Mouse (Mus musculus) neural tube, embryonic 12.5 days (tissue): Measurements from ENCODE around the gene E2f4. TPM values are rescaled to one million over a fixed set of nuclear protein-coding genes. Genes with fewer than 3 reads are reported as not detected.
A peak's percentile ranks its signal among the peaks of the same experiment; 100 is the strongest.

ENCODE experiments used
- ATAC-seq: fragments of 200-750 bp; cut with Nextera tagmentation; 2 replicates; pipeline ENCODE4 v1.8.0; 2017; ENCODE audit warnings: low read depth, mild to moderate bottlenecking, moderate TSS enrichment, moderate library complexity; ENCODE audit not compliant: low FRiP score
- H3K27ac ChIP-seq: fragments of 300-500 bp; sonication (generic); 2 replicates; pipeline ENCODE4 v1.5.1; 2016
- H3K27me3 ChIP-seq: fragments of 300-500 bp; sonication (generic); replicated peaks from 2 replicates; pipeline ENCODE4 v1.6.1; 2016; ENCODE audit warnings: mild to moderate bottlenecking
- H3K36me3 ChIP-seq: fragments of 300-500 bp; sonication (generic); 2 replicates; pipeline ENCODE4 v1.6.1; 2016; ENCODE audit warnings: mild to moderate bottlenecking
- H3K4me1 ChIP-seq: fragments of 300-500 bp; sonication (generic); 2 replicates; pipeline ENCODE4 v1.6.1; 2016
- H3K4me2 ChIP-seq: fragments of 300-500 bp; sonication (generic); replicated peaks from 2 replicates; pipeline ENCODE4 v1.6.1; 2016; ENCODE audit warnings: mild to moderate bottlenecking
- H3K4me3 ChIP-seq: fragments of 300-500 bp; sonication (generic); 2 replicates; pipeline ENCODE4 v1.5.1; 2016
- H3K9ac ChIP-seq: fragments of 300-500 bp; sonication (generic); 2 replicates; pipeline ENCODE4 v1.6.1; 2016; ENCODE audit warnings: mild to moderate bottlenecking
- H3K9me3 ChIP-seq: fragments of 300-500 bp; sonication (generic); 2 replicates; pipeline ENCODE4 v1.6.1; 2016; ENCODE audit warnings: mild to moderate bottlenecking
- WGBS: fragments of 180-500 bp; shearing (Covaris S2); methylation state at CpG from one replicate; pipeline ENCODE4 v1.1.7; 2016; 5-methylcytosine and 5-hydroxymethylcytosine counted together
- polyA plus RNA-seq: library from polyadenylated mRNA; unstranded; fragments of >200 nt; fragmentation: Nextera tagmentation; extraction: Ambion mirVana; gene quantifications from 2 replicates; pipeline ENCODE4 v1.2.1, GENCODE M21; 2016

Gene E2f4
- polyA plus RNA-seq, 1 experiment from 2014 or later, result 75.6 TPM

- no peak for ATAC-seq
Observed at GRCm38 (mm10) chr8:105336373-105337130, 39.1 kb downstream of the E2f4 start.

GRCm38 (mm10) chr8:105338992-105339391 lies 41.5 kb downstream of the E2f4 start:
- 56% methylated on average over 4 of the region's 4 CpGs for WGBS
- Histone ChIP-seq H3K4me2 (no peak overlapping the region), H3K9ac (no peak overlapping the region), H3K9me3 (no peaks in the 10 kb centered on the region), H3K27me3 (no peaks in the 10 kb centered on the region), H3K27ac (no peak overlapping the region), H3K4me3 (no peak overlapping the region), H3K36me3 (peaks cover 14% of the 10 kb centered on the region), H3K4me1 (no peaks in the 10 kb centered on the region)
- no peak for ATAC-seq

More at GRCm38 (mm10) chr8:105336373-105337130, 39.1 kb downstream of the E2f4 start:
- no peak overlapping the region for H3K27ac ChIP-seq
- no peak overlapping the region for H3K9ac ChIP-seq
- no peaks in the 10 kb centered on the region for H3K9me3 ChIP-seq
- 46% methylated on average over 32 of the region's 32 CpGs for WGBS
- H3K4me2 ChIP-seq, result no peak overlapping the region; the same call in 1 of the 2 replicates
- no peaks in the 10 kb centered on the region for H3K27me3 ChIP-seq
- no peak overlapping the region for H3K4me3 ChIP-seq
- H3K4me1 ChIP-seq, result no peaks in the 10 kb centered on the region
- H3K36me3 ChIP-seq, result peaks cover 28% of the 10 kb centered on the region

- Histone ChIP-seq H3K4me3 (no peak overlapping the region), H3K27me3 (no peaks in the 10 kb centered on the region), H3K27ac (no peak overlapping the region), H3K36me3 (peaks cover 5% of the 10 kb centered on the region; the same call in 1 of the 2 replicates), H3K4me2 (no peak overlapping the region), H3K9ac (no peak overlapping the region), H3K4me1 (no peaks in the 10 kb centered on the region), H3K9me3 (no peaks in the 10 kb centered on the region)
- ATAC-seq, result no peak
- 88% methylated on average over 6 of the region's 6 CpGs for WGBS
Observed at GRCm38 (mm10) chr8:105339886-105340635, 42.6 kb downstream of the E2f4 start.

- Histone ChIP-seq H3K27ac (no peak overlapping the region), H3K4me2 (no peak overlapping the region), H3K9ac (no peak overlapping the region), H3K36me3 (peaks cover 1% of the 10 kb centered on the region; the same call in 1 of the 2 replicates), H3K4me1 (peaks cover 6% of the 10 kb centered on the region), H3K4me3 (no peak overlapping the region), H3K9me3 (no peaks in the 10 kb centered on the region), H3K27me3 (peaks cover 4% of the 10 kb centered on the region; the same call in 1 of the 2 replicates)
- WGBS, result 59% methylated on average over 8 of the region's 8 CpGs
- ATAC-seq, result no peak
Observed at GRCm38 (mm10) chr8:105341399-105341798, 43.9 kb downstream of the E2f4 start.

- WGBS, result 70% methylated on average over 4 of the region's 4 CpGs
- Histone ChIP-seq H3K9ac (no peak overlapping the region), H3K4me3 (no peak overlapping the region), H3K4me1 (peaks cover 19% of the 10 kb centered on the region), H3K36me3 (no peaks in the 10 kb centered on the region), H3K4me2 (no peak overlapping the region), H3K9me3 (no peaks in the 10 kb centered on the region), H3K27me3 (peaks cover 13% of the 10 kb centered on the region; the same call in 1 of the 2 replicates), H3K27ac (no peak overlapping the region)
- no peak for ATAC-seq
Observed at GRCm38 (mm10) chr8:105342768-105343167, 45.3 kb downstream of the E2f4 start.

GRCm38 (mm10) chr8:105343791-105344574 lies 46.5 kb downstream of the E2f4 start:
- Histone ChIP-seq H3K36me3 (no peaks in the 10 kb centered on the region), H3K27ac (no peak overlapping the region), H3K9me3 (no peaks in the 10 kb centered on the region), H3K4me3 (no peak overlapping the region), H3K4me2 (no peak overlapping the region), H3K27me3 (peaks cover 13% of the 10 kb centered on the region; the same call in 1 of the 2 replicates), H3K9ac (no peak overlapping the region), H3K4me1 (peaks cover 19% of the 10 kb centered on the region)
- no peak for ATAC-seq
- 81% methylated on average over 8 of the region's 8 CpGs for WGBS

GRCm38 (mm10) chr8:105345061-105345975 lies 47.9 kb downstream of the E2f4 start:
- no peak for ATAC-seq
- 75% methylated on average over 7 of the region's 7 CpGs for WGBS
- H3K4me3 ChIP-seq, result no peak overlapping the region

GRCm38 (mm10) chr8:105346611-105347427 lies 49.4 kb downstream of the E2f4 start:
- Histone ChIP-seq H3K27ac (no peak overlapping the region), H3K4me2 (peak overlapping the region; percentile 98), H3K27me3 (peaks cover 13% of the 10 kb centered on the region; the same call in 1 of the 2 replicates), H3K4me1 (peaks cover 35% of the 10 kb centered on the region), H3K36me3 (no peaks in the 10 kb centered on the region), H3K4me3 (peak overlapping the region; percentile 64), H3K9ac (peak overlapping the region; percentile 53), H3K9me3 (no peaks in the 10 kb centered on the region)
- ATAC-seq, result peak; percentile 16
- 2% methylated on average over 34 of the region's 34 CpGs for WGBS

More at GRCm38 (mm10) chr8:105345061-105345975, 47.9 kb downstream of the E2f4 start:
- Histone ChIP-seq H3K9me3 (no peaks in the 10 kb centered on the region), H3K27me3 (peaks cover 13% of the 10 kb centered on the region; the same call in 1 of the 2 replicates), H3K4me2 (0 out of 2 replicates have a peak overlapping the region, but pooled peaks have one; percentile 5), H3K9ac (no peak overlapping the region), H3K4me1 (peaks cover 31% of the 10 kb centered on the region), H3K36me3 (no peaks in the 10 kb centered on the region), H3K27ac (no peak overlapping the region)

GRCm38 (mm10) chr8:105347428-105348221 lies 50.2 kb downstream of the E2f4 start, which contains the start of gene Fhod1:
Fhod1 (minus strand) TSS chr8:105347953.
- peak within 1 kb of the TSS; percentile 82 for H3K9ac ChIP-seq
- H3K4me2 ChIP-seq, result peak within 1 kb of the TSS; percentile 98
- peaks cover 13% of the 10 kb centered on the region; the same call in 1 of the 2 replicates for H3K27me3 ChIP-seq
- peaks cover 35% of the 10 kb centered on the region for H3K4me1 ChIP-seq
- no peaks in the 10 kb centered on the region for H3K36me3 ChIP-seq
- peak within 1 kb of the TSS; percentile 64 for H3K4me3 ChIP-seq
- H3K27ac ChIP-seq, result no peak within 1 kb of the TSS
- peak; percentile 84 for ATAC-seq
- under 1% methylated on average over 53 of the region's 53 CpGs for WGBS
- H3K9me3 ChIP-seq, result no peaks in the 10 kb centered on the region
